Mouse (Mus musculus): ENCODE data around the gene Atf7. TPM values are rescaled to one million over a fixed set of nuclear protein-coding genes. Genes with fewer than 3 reads are reported as not detected.

Gene Atf7
- polyA plus RNA-seq, 1 experiment from 2014 or later: 14.3 TPM

GRCm38 (mm10) chr15:102517976-102518858, 107.0 kb downstream of the Atf7 start, which contains the start of gene Tarbp2:
TSS of gene Tarbp2 (plus strand) at chr15:102518192.
- Histone ChIP-seq H3K4me2 (peak within 1 kb of the TSS; percentile 99), H3K4me1 (peaks cover 48% of the 10 kb centered on the region), H3K27me3 (replicated peaks) (peaks cover 10% of the 10 kb centered on the region; the same call in 1 of the 2 replicates), H3K9me3 (replicated peaks) (no peaks in the 10 kb centered on the region), H3K36me3 (peaks cover 27% of the 10 kb centered on the region), H3K9ac (peak within 1 kb of the TSS; percentile 89), H3K27ac (peak within 1 kb of the TSS; percentile 97), H3K4me3 (peak within 1 kb of the TSS; percentile 76)
- ATAC-seq: peak; percentile 92
- WGBS (ENCODE audit: insufficient replicate concordance): under 1% methylated on average over 60 of the region's 60 CpGs

GRCm38 (mm10) chr15:102517631-102517975, 107.7 kb downstream of the Atf7 start:
- H3K27me3 ChIP-seq (replicated peaks): peaks cover 14% of the 10 kb centered on the region
- under 1% methylated on average over 10 of the region's 10 CpGs for WGBS (ENCODE audit: insufficient replicate concordance)
- ATAC-seq: no peak

GRCm38 (mm10) chr15:102516728-102517404, 108.4 kb downstream of the Atf7 start, which contains the start of gene Map3k12:
TSS of gene Map3k12 (minus strand) at chr15:102517064.
- WGBS (ENCODE audit: insufficient replicate concordance): under 1% methylated on average over 43 of the region's 43 CpGs
- peak within 1 kb of the TSS; percentile 99 for H3K4me2 ChIP-seq
- no peaks in the 10 kb centered on the region for H3K9me3 ChIP-seq (replicated peaks)
- peaks cover 14% of the 10 kb centered on the region for H3K36me3 ChIP-seq
- peaks cover 21% of the 10 kb centered on the region for H3K27me3 ChIP-seq (replicated peaks)
- H3K4me1 ChIP-seq: peaks cover 51% of the 10 kb centered on the region
- peak within 1 kb of the TSS; percentile 71 for H3K9ac ChIP-seq
- ATAC-seq: no peak
- peak within 1 kb of the TSS; percentile 76 for H3K4me3 ChIP-seq
- H3K27ac ChIP-seq: peak within 1 kb of the TSS; percentile 97

More at GRCm38 (mm10) chr15:102517631-102517975, 107.7 kb downstream of the Atf7 start:
- Histone ChIP-seq H3K36me3 (peaks cover 21% of the 10 kb centered on the region), H3K4me3 (peak overlapping the region; percentile 76), H3K9me3 (replicated peaks) (no peaks in the 10 kb centered on the region), H3K9ac (peak overlapping the region; percentile 71), H3K27ac (peak overlapping the region; percentile 82), H3K4me1 (peaks cover 48% of the 10 kb centered on the region), H3K4me2 (peak overlapping the region; percentile 99)

GRCm38 (mm10) chr15:102516293-102516692, 109.0 kb downstream of the Atf7 start:
- Histone ChIP-seq H3K27me3 (replicated peaks) (peaks cover 27% of the 10 kb centered on the region), H3K27ac (peak overlapping the region; percentile 82; the same call in 1 of the 2 replicates), H3K4me3 (peak overlapping the region; percentile 76), H3K4me2 (peak overlapping the region; percentile 99), H3K9ac (peak overlapping the region; percentile 71), H3K4me1 (peaks cover 52% of the 10 kb centered on the region), H3K9me3 (replicated peaks) (no peaks in the 10 kb centered on the region), H3K36me3 (peaks cover 8% of the 10 kb centered on the region)
- WGBS (ENCODE audit: insufficient replicate concordance): 8% methylated on average over 11 of the region's 12 CpGs
- ATAC-seq: no peak

- 53% methylated on average over 4 of the region's 4 CpGs for WGBS (ENCODE audit: insufficient replicate concordance)
Measured at GRCm38 (mm10) chr15:102515791-102516190, 109.5 kb downstream of the Atf7 start.

GRCm38 (mm10) chr15:102515261-102515660, 110.0 kb downstream of the Atf7 start:
- H3K9me3 ChIP-seq (replicated peaks): no peaks in the 10 kb centered on the region
- H3K4me2 ChIP-seq: 0 out of 2 replicates have a peak overlapping the region, but pooled peaks have one; percentile 99
- 62% methylated on average over 2 of the region's 2 CpGs for WGBS (ENCODE audit: insufficient replicate concordance)
- no peak overlapping the region for H3K27ac ChIP-seq
- H3K4me3 ChIP-seq: no peak overlapping the region
- peaks cover 28% of the 10 kb centered on the region for H3K27me3 ChIP-seq (replicated peaks)
- H3K36me3 ChIP-seq: no peaks in the 10 kb centered on the region
- no peak for ATAC-seq
- H3K4me1 ChIP-seq: peaks cover 52% of the 10 kb centered on the region
- no peak overlapping the region for H3K9ac ChIP-seq

More at GRCm38 (mm10) chr15:102515791-102516190, 109.5 kb downstream of the Atf7 start:
- Histone ChIP-seq H3K36me3 (peaks cover 3% of the 10 kb centered on the region; the same call in 1 of the 2 replicates), H3K4me1 (peaks cover 52% of the 10 kb centered on the region), H3K9ac (peak overlapping the region; percentile 71; the same call in 1 of the 2 replicates), H3K4me2 (peak overlapping the region; percentile 99), H3K27ac (no peak overlapping the region), H3K4me3 (peak overlapping the region; percentile 76; the same call in 1 of the 2 replicates), H3K9me3 (replicated peaks) (no peaks in the 10 kb centered on the region), H3K27me3 (replicated peaks) (peaks cover 28% of the 10 kb centered on the region)
- ATAC-seq: no peak

- no peak overlapping the region for H3K4me3 ChIP-seq
- peaks cover 28% of the 10 kb centered on the region for H3K27me3 ChIP-seq (replicated peaks)
- no peak overlapping the region for H3K27ac ChIP-seq
- ATAC-seq: no peak
- no peaks in the 10 kb centered on the region for H3K9me3 ChIP-seq (replicated peaks)
- H3K36me3 ChIP-seq: no peaks in the 10 kb centered on the region
- 67% methylated on average over 3 of the region's 3 CpGs for WGBS (ENCODE audit: insufficient replicate concordance)
- no peak overlapping the region for H3K9ac ChIP-seq
- H3K4me2 ChIP-seq: no peak overlapping the region
- H3K4me1 ChIP-seq: peaks cover 51% of the 10 kb centered on the region
Measured at GRCm38 (mm10) chr15:102513004-102513403, 112.3 kb downstream of the Atf7 start.

GRCm38 (mm10) chr15:102512471-102512870, 112.8 kb downstream of the Atf7 start:
- no peak overlapping the region for H3K4me2 ChIP-seq
- ATAC-seq: no peak
- no peak overlapping the region for H3K27ac ChIP-seq

GRCm38 (mm10) chr15:102512010-102512409, 113.3 kb downstream of the Atf7 start:
- no peak overlapping the region for H3K4me2 ChIP-seq
- H3K9me3 ChIP-seq (replicated peaks): no peaks in the 10 kb centered on the region
- H3K9ac ChIP-seq: no peak overlapping the region
- H3K27me3 ChIP-seq (replicated peaks): peaks cover 28% of the 10 kb centered on the region
- WGBS (ENCODE audit: insufficient replicate concordance): 52% methylated on average over 5 of the region's 5 CpGs
- no peak overlapping the region for H3K27ac ChIP-seq
- no peak for ATAC-seq
- H3K4me3 ChIP-seq: no peak overlapping the region
- no peaks in the 10 kb centered on the region for H3K36me3 ChIP-seq
- peaks cover 48% of the 10 kb centered on the region for H3K4me1 ChIP-seq

More at GRCm38 (mm10) chr15:102512471-102512870, 112.8 kb downstream of the Atf7 start:
- Histone ChIP-seq H3K27me3 (replicated peaks) (peaks cover 28% of the 10 kb centered on the region), H3K4me3 (no peak overlapping the region), H3K9ac (no peak overlapping the region), H3K36me3 (no peaks in the 10 kb centered on the region), H3K4me1 (peaks cover 51% of the 10 kb centered on the region), H3K9me3 (replicated peaks) (no peaks in the 10 kb centered on the region)

- Histone ChIP-seq H3K9ac (no peak overlapping the region), H3K27me3 (replicated peaks) (peaks cover 28% of the 10 kb centered on the region), H3K4me2 (peak overlapping the region; percentile 87), H3K4me1 (peaks cover 44% of the 10 kb centered on the region), H3K9me3 (replicated peaks) (no peaks in the 10 kb centered on the region), H3K27ac (no peak overlapping the region), H3K36me3 (no peaks in the 10 kb centered on the region), H3K4me3 (0 out of 2 replicates have a peak overlapping the region, but pooled peaks have one; percentile 59)
- no peak for ATAC-seq
- 44% methylated on average over 6 of the region's 6 CpGs for WGBS (ENCODE audit: insufficient replicate concordance)
Measured at GRCm38 (mm10) chr15:102511285-102511833, 113.9 kb downstream of the Atf7 start.

GRCm38 (mm10) chr15:102510590-102511284, 114.5 kb downstream of the Atf7 start:
- 4% methylated on average over 34 of the region's 34 CpGs for WGBS (ENCODE audit: insufficient replicate concordance)
- Histone ChIP-seq H3K4me2 (peak overlapping the region; percentile 87), H3K4me1 (peaks cover 43% of the 10 kb centered on the region), H3K4me3 (peak overlapping the region; percentile 59), H3K27me3 (replicated peaks) (peaks cover 22% of the 10 kb centered on the region), H3K27ac (peak overlapping the region; percentile 53), H3K9me3 (replicated peaks) (no peaks in the 10 kb centered on the region), H3K36me3 (no peaks in the 10 kb centered on the region), H3K9ac (peak overlapping the region; percentile 56)
- ATAC-seq: peak; percentile 90
